Mouse (Mus musculus) liver, embryonic 14.5 days (tissue): ENCODE measurements around the gene Shcbp1l. TPM values are rescaled to one million over a fixed set of nuclear protein-coding genes. Genes with fewer than 3 reads are reported as not detected.

ENCODE experiments used
- ATAC-seq: fragments of 200-750 bp; cut with Nextera tagmentation; 2 replicates; pipeline ENCODE4 v1.8.0; 2017; ENCODE audit warnings: moderate number of reproducible peaks, mild to moderate bottlenecking, moderate library complexity; ENCODE audit not compliant: insufficient read depth
- DNase-seq, 3 experiments: peaks; one replicate each; pipeline ENCODE4 v3.0.0-alpha.2; 2012 to 2013; ENCODE audit warnings: low read depth in 3 of 3, low spot score in 3 of 3
- H3K27ac ChIP-seq: fragments of 300-500 bp; sonication (generic); 2 replicates; pipeline ENCODE4 v1.5.1; 2014; ENCODE audit warnings: moderate library complexity, mild to moderate bottlenecking, control low read depth, inconsistent platforms
- H3K27me3 ChIP-seq: fragments of 300-500 bp; sonication (generic); 2 replicates; pipeline ENCODE4 v1.6.1; 2014; ENCODE audit warnings: mild to moderate bottlenecking, low read length, moderate library complexity; ENCODE audit not compliant: control insufficient read depth, insufficient read depth
- H3K36me3 ChIP-seq: fragments of 300-500 bp; sonication (generic); replicated peaks from 2 replicates; pipeline ENCODE4 v1.6.1; 2014; ENCODE audit warnings: low read depth; ENCODE audit not compliant: control insufficient read depth, insufficient read depth
- H3K4me1 ChIP-seq, 2 experiments: fragments of 200-500 bp in 1 of 2; fragments of 300-500 bp in 1 of 2; sonication (generic) in 1 of 2; replicated peaks; 2 replicates each; pipeline ENCODE4 v1.6.1; 2012 to 2014; ENCODE audit warnings: antibody characterized with exemption in 1 of 2, inconsistent platforms in 1 of 2, low read length in 1 of 2; ENCODE audit not compliant: control insufficient read depth in 2 of 2, insufficient read depth in 2 of 2
- H3K4me2 ChIP-seq: fragments of 300-500 bp; sonication (generic); 2 replicates; pipeline ENCODE4 v1.6.1; 2014; ENCODE audit warnings: low read depth, mild to moderate bottlenecking, control low read depth, moderate library complexity
- H3K4me3 ChIP-seq, 2 experiments: fragments of 200-500 bp in 1 of 2; fragments of 300-500 bp in 1 of 2; sonication (generic) in 1 of 2; 2 replicates each; pipeline ENCODE4 v1.5.1; 2012 to 2014; ENCODE audit warnings: low read depth in 2 of 2, low read length in 2 of 2, mild to moderate bottlenecking in 2 of 2, control low read depth in 1 of 2, inconsistent platforms in 1 of 2, moderate library complexity in 1 of 2; ENCODE audit not compliant: insufficient read depth in 1 of 2
- H3K9ac ChIP-seq: fragments of 300-500 bp; sonication (generic); replicated peaks from 2 replicates; pipeline ENCODE4 v1.6.1; 2014; ENCODE audit warnings: mild to moderate bottlenecking, control low read depth, moderate library complexity
- H3K9me3 ChIP-seq: fragments of 300-500 bp; sonication (generic); 2 replicates; pipeline ENCODE4 v1.6.1; 2016; ENCODE audit warnings: low read length, mixed read lengths; ENCODE audit not compliant: control insufficient read depth
- CTCF ChIP-seq: IDR thresholded peaks from 2 replicates; pipeline ENCODE4 v1.5.1; 2016; ENCODE audit warnings: antibody characterized with exemption, low read depth, control low read depth
- EP300 ChIP-seq: IDR thresholded peaks from 2 replicates; pipeline ENCODE4 v1.6.1; 2016; ENCODE audit warnings: antibody characterized with exemption, low read depth
- WGBS: fragments of 180-500 bp; shearing (Covaris S2); extraction: QIAGEN DNeasy Blood & Tissue Kit; methylation state at CpG from one replicate; pipeline ENCODE4 v1.1.7; 2014; ENCODE audit not compliant: insufficient replicate concordance; 5-methylcytosine and 5-hydroxymethylcytosine counted together
- polyA plus RNA-seq, 2 experiments: library from polyadenylated mRNA; depleted of rRNA in 1 of 2; stranded (reverse) in 1 of 2; unstranded in 1 of 2; fragments of >200 nt; fragmentation: Nextera tagmentation in 1 of 2; extraction: Ambion mirVana in 1 of 2; gene quantifications; 2 replicates each; pipeline versions ENCODE4 v1.2.1 to v1.2.3; 2012 to 2014

Shcbp1l gene
- polyA plus RNA-seq, 2 experiments: 0.27 to 0.28 TPM

GRCm38 (mm10) chr1:153489963-153490362 lies 65.0 kb downstream of the Shcbp1l start:
- Histone ChIP-seq H3K27ac (no peak overlapping the region), H3K4me3 (no peak overlapping the region), H3K4me2 (no peak overlapping the region), H3K4me1 (peaks cover 12 to 15% of the 10 kb centered on the region in 2 experiments), H3K27me3 (no peaks in the 10 kb centered on the region), H3K9ac (no peak overlapping the region), H3K9me3 (no peaks in the 10 kb centered on the region), H3K36me3 (no peaks in the 10 kb centered on the region)
- ATAC-seq (no peak), DNase-seq (no peak)
- TF ChIP-seq CTCF: no peak
- no peak for TF ChIP-seq EP300
- 68% methylated on average over 4 of the region's 4 CpGs for WGBS

GRCm38 (mm10) chr1:153491345-153491744 lies 66.4 kb downstream of the Shcbp1l start:
- Histone ChIP-seq H3K9ac (no peak overlapping the region), H3K4me2 (no peak overlapping the region), H3K4me1 (peaks cover 1 to 8% of the 10 kb centered on the region in 2 experiments), H3K36me3 (no peaks in the 10 kb centered on the region), H3K9me3 (no peaks in the 10 kb centered on the region), H3K27me3 (no peaks in the 10 kb centered on the region), H3K4me3 (no peak overlapping the region), H3K27ac (no peak overlapping the region)
- 66% methylated on average over 2 of the region's 2 CpGs for WGBS
- ATAC-seq (no peak), DNase-seq (no peak)
- TF ChIP-seq EP300 (no peak), CTCF (no peak)

DNA sequence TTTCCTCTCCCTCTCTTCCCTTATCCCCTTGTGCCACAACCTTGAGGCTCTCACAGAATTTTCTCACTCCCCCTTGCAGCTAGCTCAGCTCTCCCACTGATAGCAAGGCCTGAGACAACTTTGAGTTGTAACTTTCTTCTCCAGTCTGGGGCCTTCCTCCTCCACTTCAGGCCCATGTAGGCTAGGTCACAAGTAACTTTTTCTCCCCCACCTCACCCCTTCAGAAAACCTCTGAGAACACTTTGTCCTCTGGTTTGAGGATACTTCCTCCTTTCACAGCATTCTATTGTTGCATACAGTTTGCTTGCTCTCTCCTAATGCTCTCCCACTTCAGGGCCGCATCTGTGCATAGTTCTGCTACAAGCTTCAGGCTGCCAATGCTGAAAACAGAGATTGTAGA lies 66.9 kb downstream of the Shcbp1l start:
- H3K27ac ChIP-seq: no peak overlapping the region

GRCm38 (mm10) chr1:153493338-153493737 lies 68.4 kb downstream of the Shcbp1l start:
- no peak overlapping the region for H3K4me3 ChIP-seq
- 38% methylated on average over 4 of the region's 4 CpGs for WGBS
- no peak for ATAC-seq
- TF ChIP-seq EP300 (no peak), CTCF (no peak)
- no peak overlapping the region for H3K4me2 ChIP-seq
- no peaks in the 10 kb centered on the region for H3K36me3 ChIP-seq
- H3K4me1 ChIP-seq: 0 out of 4 replicates have a peak, but pooled peaks cover 0 to 6% of the 10 kb centered on the region in 2 experiments
- no peak overlapping the region for H3K27ac ChIP-seq
- no peaks in the 10 kb centered on the region for H3K27me3 ChIP-seq
- H3K9me3 ChIP-seq: no peaks in the 10 kb centered on the region
- no peak for DNase-seq
- H3K9ac ChIP-seq: no peak overlapping the region

More for the DNA sequence above, 66.9 kb downstream of the Shcbp1l start:
- no peak overlapping the region for H3K9ac ChIP-seq
- ATAC-seq (no peak), DNase-seq (no peak)
- no peak overlapping the region for H3K4me2 ChIP-seq
- H3K4me3 ChIP-seq: no peak overlapping the region
- H3K27me3 ChIP-seq: no peaks in the 10 kb centered on the region
- H3K36me3 ChIP-seq: no peaks in the 10 kb centered on the region
- H3K9me3 ChIP-seq: no peaks in the 10 kb centered on the region
- TF ChIP-seq EP300 (no peak), CTCF (no peak)
- WGBS: 72% methylated on average over 1 of the region's 1 CpGs
- H3K4me1 ChIP-seq: peaks cover 0 to 8% of the 10 kb centered on the region in 2 experiments; a peak in 2 of 4 replicates

- DNase-seq (no peak), ATAC-seq (no peak)
- Histone ChIP-seq H3K9ac (no peak overlapping the region), H3K9me3 (no peaks in the 10 kb centered on the region), H3K27me3 (no peaks in the 10 kb centered on the region), H3K4me2 (no peak overlapping the region), H3K4me1 (0 out of 4 replicates have a peak, but pooled peaks cover 0 to 6% of the 10 kb centered on the region in 2 experiments), H3K36me3 (no peaks in the 10 kb centered on the region), H3K27ac (no peak overlapping the region), H3K4me3 (no peak overlapping the region)
- WGBS: 23% methylated on average over 6 of the region's 6 CpGs
- TF ChIP-seq CTCF: no peak
These were observed 69.0 kb downstream of the Shcbp1l start for GRCm38 (mm10) chr1:153493931-153494330.
